Mouse (Mus musculus): ENCODE measurements around the gene Nfatc2.

The Nfatc2 gene

GRCm38 (mm10) chr2:168433392-168433791 lies 168.1 kb downstream of the Nfatc2 start:
- no peak for DNase-seq (ENCODE audit: low spot score)

GRCm38 (mm10) chr2:168432394-168432793 lies 169.1 kb downstream of the Nfatc2 start:
- no peak for DNase-seq (ENCODE audit: low spot score)

DNA sequence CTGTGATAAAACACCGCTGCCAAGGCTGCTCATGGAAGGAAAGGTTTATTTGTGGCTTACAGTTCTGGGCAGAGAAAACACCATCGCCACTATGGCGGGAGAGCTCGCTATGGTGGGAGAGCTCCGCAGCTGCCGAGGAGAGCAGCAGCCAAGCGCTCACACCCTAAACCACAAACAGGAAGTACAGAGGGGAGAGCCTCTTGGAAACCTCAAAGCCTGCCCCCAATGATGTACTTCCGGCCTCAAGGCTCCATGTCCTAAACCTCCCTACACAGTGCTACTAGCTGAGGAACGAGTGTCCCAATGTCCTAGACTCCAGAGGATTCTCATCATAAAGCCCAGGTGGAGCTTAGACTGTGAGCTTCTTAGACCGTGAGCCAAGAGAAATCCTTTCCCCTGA lies 171.9 kb downstream of the Nfatc2 start:
- DNase-seq (ENCODE audit: low spot score) = no peak

DNA sequence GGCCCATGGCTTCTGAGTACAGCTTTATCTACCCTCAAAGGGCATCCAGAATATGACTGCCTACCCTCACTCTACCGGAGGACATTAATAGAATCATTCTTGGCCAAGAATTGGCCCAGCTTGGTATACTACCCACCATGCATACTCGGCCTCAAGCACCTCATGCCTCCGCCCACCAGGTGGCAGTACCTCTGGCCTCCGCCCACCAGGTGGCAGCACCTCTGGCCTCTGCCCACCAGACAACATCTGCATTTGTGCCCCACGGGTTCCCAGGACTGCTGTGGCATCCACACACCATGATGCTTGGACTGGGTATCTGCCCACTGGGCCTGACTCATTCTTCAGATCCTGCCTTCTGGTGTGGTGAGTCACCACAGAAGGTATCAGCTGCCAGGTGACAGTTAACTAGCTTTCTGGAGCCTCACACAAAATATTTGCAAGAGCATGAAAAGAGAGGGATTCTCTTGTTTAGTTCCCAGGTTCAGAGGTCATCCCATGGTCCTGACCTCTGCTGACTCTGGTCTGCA lies 173.0 kb downstream of the Nfatc2 start:
- no peak for DNase-seq (ENCODE audit: low spot score)
